Mouse (Mus musculus) testis, adult 2 months (tissue): ENCODE results near the gene Dhrs9. TPM values are rescaled to one million over a fixed set of nuclear protein-coding genes. Genes with fewer than 3 reads are reported as not detected.

ENCODE experiments used
- H3K27ac ChIP-seq: fragments of 200-500 bp; 2 replicates; pipeline ENCODE4 v1.5.1; 2012; ENCODE audit warnings: low read depth, low read length; ENCODE audit not compliant: control insufficient read depth, insufficient read depth
- H3K27me3 ChIP-seq: fragments of 200-500 bp; 2 replicates; pipeline ENCODE4 v1.6.1; 2012; ENCODE audit warnings: mild to moderate bottlenecking, low read length, moderate library complexity; ENCODE audit not compliant: control insufficient read depth, insufficient read depth
- H3K36me3 ChIP-seq: fragments of 200-500 bp; 2 replicates; pipeline ENCODE4 v1.6.1; 2012; ENCODE audit warnings: mild to moderate bottlenecking, low read length; ENCODE audit not compliant: control insufficient read depth, insufficient read depth
- H3K4me1 ChIP-seq: fragments of 200-500 bp; 2 replicates; pipeline ENCODE4 v1.6.1; 2012; ENCODE audit warnings: low read length; ENCODE audit not compliant: control insufficient read depth, insufficient read depth
- H3K4me3 ChIP-seq: fragments of 200-500 bp; 2 replicates; pipeline ENCODE4 v1.5.1; 2012; ENCODE audit warnings: low read depth, mild to moderate bottlenecking, low read length, moderate library complexity, mixed read lengths; ENCODE audit not compliant: control insufficient read depth
- CTCF ChIP-seq: fragments of 200-500 bp; IDR thresholded peaks from 2 replicates; pipeline ENCODE4 v1.5.1; 2012; ENCODE audit warnings: low read depth, mild to moderate bottlenecking, inconsistent platforms, low read length, moderate library complexity; ENCODE audit not compliant: control insufficient read depth, insufficient read depth, insufficient replicate concordance
- POLR2A ChIP-seq: fragments of 200-500 bp; IDR thresholded peaks from 2 replicates; pipeline ENCODE4 v1.6.1; 2012; ENCODE audit warnings: low read depth, mild to moderate bottlenecking, inconsistent platforms, low read length, moderate library complexity; ENCODE audit not compliant: control insufficient read depth
- polyA plus RNA-seq: library from polyadenylated mRNA; depleted of rRNA; stranded (reverse); fragments of >200 nt; gene quantifications from 2 replicates; pipeline ENCODE4 v1.2.3, GENCODE M21; 2012

Dhrs9 gene
- polyA plus RNA-seq, 1 experiment: not detected

DNA sequence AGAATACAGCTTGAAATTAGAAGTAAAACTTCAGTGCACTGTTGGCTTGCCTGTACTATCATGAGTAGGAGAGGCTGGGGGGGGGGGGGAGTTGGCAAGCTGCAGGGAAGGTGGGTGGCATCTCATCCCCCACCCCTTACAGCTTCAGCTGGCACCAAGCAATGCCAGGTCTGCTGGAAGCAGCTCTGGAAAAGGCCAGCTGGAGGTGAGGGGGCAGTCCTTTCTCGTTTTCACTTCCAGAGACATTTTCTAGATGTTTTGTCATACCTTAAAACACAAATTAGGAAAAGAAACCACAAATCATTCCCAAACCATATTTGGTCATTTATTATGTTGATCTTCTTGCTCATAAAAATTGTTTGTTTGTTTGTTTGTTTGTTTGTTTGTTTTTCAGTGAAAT lies 444 bp upstream of the Dhrs9 start:
- TF ChIP-seq CTCF (no peak), POLR2A (no peak)
- Histone ChIP-seq H3K27ac (no peak overlapping the region), H3K36me3 (no peaks in the 10 kb centered on the region), H3K4me1 (no peaks in the 10 kb centered on the region), H3K4me3 (no peak overlapping the region), H3K27me3 (no peaks in the 10 kb centered on the region)

DNA sequence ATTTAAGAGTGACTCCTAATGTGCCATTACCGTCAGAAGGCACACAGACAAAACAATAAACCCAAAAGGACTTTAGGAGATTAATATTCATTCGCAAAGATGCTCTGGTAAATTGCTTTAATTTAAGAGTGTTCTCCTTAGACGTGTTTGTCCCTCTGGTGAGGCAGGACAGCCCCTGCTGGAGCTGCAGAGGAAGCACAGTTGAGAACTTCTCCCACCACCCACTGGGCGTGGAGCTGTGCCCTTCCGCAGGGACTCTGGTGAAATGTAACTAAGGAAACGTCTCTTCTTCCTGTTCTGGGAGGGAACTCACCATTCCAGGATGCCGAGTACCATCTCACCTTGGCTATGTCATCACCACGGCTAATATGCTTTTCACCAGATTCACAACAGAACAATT lies 1.5 kb downstream of the Dhrs9 start:
- TF ChIP-seq POLR2A (no peak), CTCF (0 out of 2 replicates have a peak, but pooled peaks have one; percentile 3)

DNA sequence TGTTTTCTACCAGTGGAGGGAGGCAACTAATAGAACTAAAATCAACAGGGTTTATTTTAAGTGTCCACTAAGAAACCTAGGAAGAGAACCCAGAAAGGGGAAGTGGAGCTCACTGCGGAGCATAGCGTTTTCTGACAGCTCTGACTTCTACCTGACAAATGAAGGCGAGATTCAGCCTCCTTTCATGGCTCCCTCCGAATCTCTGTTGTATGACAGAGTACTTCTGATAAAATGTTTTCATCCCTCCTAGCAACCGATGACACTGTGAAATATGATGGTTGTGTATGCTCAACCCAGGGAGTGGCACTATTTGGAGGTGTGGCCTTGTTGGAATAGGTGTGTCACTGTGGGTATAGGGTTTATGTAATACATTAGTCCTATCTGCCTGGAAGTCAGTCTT lies 2.6 kb downstream of the Dhrs9 start:
- Histone ChIP-seq H3K4me1 (no peaks in the 10 kb centered on the region), H3K27me3 (no peaks in the 10 kb centered on the region), H3K36me3 (no peaks in the 10 kb centered on the region), H3K27ac (no peak overlapping the region), H3K4me3 (no peak overlapping the region)
- TF ChIP-seq POLR2A (no peak), CTCF (no peak)

More for the DNA sequence above, 1.5 kb downstream of the Dhrs9 start:
- Histone ChIP-seq H3K4me1 (no peaks in the 10 kb centered on the region), H3K27me3 (no peaks in the 10 kb centered on the region), H3K27ac (no peak overlapping the region), H3K4me3 (no peak overlapping the region), H3K36me3 (no peaks in the 10 kb centered on the region)

GRCm38 (mm10) chr2:69386118-69386871 lies 6.0 kb downstream of the Dhrs9 start:
- TF ChIP-seq POLR2A: no peak
- no peak for TF ChIP-seq CTCF
- Histone ChIP-seq H3K36me3 (no peaks in the 10 kb centered on the region), H3K4me1 (no peaks in the 10 kb centered on the region), H3K27me3 (no peaks in the 10 kb centered on the region), H3K4me3 (no peak overlapping the region), H3K27ac (no peak overlapping the region)

- TF ChIP-seq CTCF (no peak), POLR2A (no peak)
- H3K27me3 ChIP-seq: no peaks in the 10 kb centered on the region
- H3K4me1 ChIP-seq: no peaks in the 10 kb centered on the region
- no peak overlapping the region for H3K4me3 ChIP-seq
- H3K27ac ChIP-seq: no peak overlapping the region
- H3K36me3 ChIP-seq: no peaks in the 10 kb centered on the region
Measured at GRCm38 (mm10) chr2:69393947-69394346, 13.7 kb downstream of the Dhrs9 start.

DNA sequence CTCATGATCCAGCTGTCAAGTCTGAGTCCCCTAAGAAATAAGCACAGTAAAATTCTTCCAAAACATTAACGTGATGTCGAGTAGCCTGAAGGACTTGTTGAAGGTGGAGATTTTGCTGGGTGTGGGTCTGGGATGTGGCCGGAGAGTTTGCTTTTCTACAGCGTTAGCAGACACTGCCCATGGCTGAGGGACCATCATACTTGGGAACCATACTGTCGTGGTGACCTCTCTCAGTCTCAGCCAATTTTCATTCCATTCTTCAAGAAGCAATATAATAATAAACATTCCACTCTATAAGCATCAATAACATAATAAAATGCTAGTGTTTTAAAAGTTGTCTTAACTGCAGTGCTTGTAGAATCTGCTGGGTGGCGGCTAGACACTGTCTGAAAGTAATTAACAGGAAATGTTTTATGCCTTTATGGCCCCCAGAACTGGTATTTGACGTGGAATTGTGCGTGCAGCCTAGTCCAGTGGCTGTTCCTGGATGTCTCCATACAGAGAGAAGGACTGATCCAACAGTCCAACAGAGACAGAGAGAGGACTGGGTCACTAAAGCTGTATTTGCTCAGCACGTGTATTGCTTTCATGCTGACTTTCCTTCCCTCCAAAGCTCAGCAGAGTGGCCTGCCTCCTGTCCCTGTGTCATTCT lies 15.5 kb downstream of the Dhrs9 start:
- Histone ChIP-seq H3K4me1 (no peaks in the 10 kb centered on the region), H3K27me3 (no peaks in the 10 kb centered on the region), H3K4me3 (no peak overlapping the region), H3K36me3 (no peaks in the 10 kb centered on the region), H3K27ac (no peak overlapping the region)
- TF ChIP-seq POLR2A: no peak
- TF ChIP-seq CTCF: no peak

- Histone ChIP-seq H3K36me3 (no peaks in the 10 kb centered on the region), H3K4me1 (no peaks in the 10 kb centered on the region), H3K27me3 (no peaks in the 10 kb centered on the region), H3K4me3 (no peak overlapping the region), H3K27ac (no peak overlapping the region)
- TF ChIP-seq CTCF (no peak), POLR2A (no peak)
Measured at GRCm38 (mm10) chr2:69396760-69397435, 16.7 kb downstream of the Dhrs9 start.
